In genomic region chr2:106747342-106747741, GRCm38 (mm10) we compare ENCODE assay signal across 12 mouse cellular contexts. TPM values are rescaled to one million over a fixed set of nuclear protein-coding genes. Genes with fewer than 3 reads are reported as not detected.
A peak's percentile ranks its signal among the peaks of the same experiment; 100 is the strongest.
DNase-seq lines count a peak whose midpoint lies in the region; ATAC-seq lines count a peak whose summit lies in the region.
"Had no signal": no experiment of that assay in that cellular context is flagged by ENCODE, and none has a peak within 500 bp of the region (broad histone marks: within the 10 kb centered on the region; RNA-seq: fewer than 3 reads in every experiment).

No protein-coding gene starts in this region.

- no peak overlapping the region for H3K27ac ChIP-seq in midbrain, embryonic 16.5 days (ENCODE audit: low read length)
- H3K27ac ChIP-seq in midbrain, embryonic 14.5 days (replicated peaks; ENCODE audit: low read depth, low read length): no peak overlapping the region
- H3K27ac ChIP-seq in neural tube, embryonic 15.5 days (replicated peaks): 0 out of 2 replicates have a peak overlapping the region, but pooled peaks have one; percentile 9
- H3K27ac ChIP-seq: lung, embryonic 15.5 days; midbrain, embryonic 10.5 days had no signal

- no peaks in the 10 kb centered on the region for H3K27me3 ChIP-seq in midbrain, embryonic 16.5 days (ENCODE audit: control insufficient read depth, insufficient read depth, low read depth, low read length)
- no peaks in the 10 kb centered on the region for H3K27me3 ChIP-seq in midbrain, embryonic 14.5 days (ENCODE audit: control insufficient read depth, insufficient read depth, low read length)
- no peaks in the 10 kb centered on the region for H3K27me3 ChIP-seq in neural tube, embryonic 15.5 days (replicated peaks)
- H3K27me3 ChIP-seq: lung, embryonic 15.5 days had no signal

- peak; percentile 14 for DNase-seq in kidney, adult 9 months
- DNase-seq in kidney, adult 11 months: no peak
- DNase-seq in midbrain, embryonic 14.5 days: no peak
- peak; percentile 22 to 35 for DNase-seq in frontal cortex, postnatal 14 days (ENCODE audit: low spot score in 2 of 2)
- DNase-seq in spleen, postnatal 10 days (ENCODE audit: low spot score in 2 of 2): no peak
- no peak for DNase-seq in cerebellum, postnatal 4 days (ENCODE audit: low spot score in 2 of 2)
- DNase-seq: adrenal gland, postnatal 25 days; spleen, adult 18-20 months had no signal

- H3K4me2 ChIP-seq in midbrain, embryonic 16.5 days (ENCODE audit: low read length): no peak overlapping the region
- H3K4me2 ChIP-seq in midbrain, embryonic 14.5 days (ENCODE audit: low read length): no peak overlapping the region
- no peak overlapping the region for H3K4me2 ChIP-seq in neural tube, embryonic 15.5 days
- H3K4me2 ChIP-seq: lung, embryonic 15.5 days had no signal

- peak; percentile 73 for ATAC-seq in midbrain, embryonic 16.5 days
- ATAC-seq in midbrain, embryonic 14.5 days (ENCODE audit: low FRiP score, low TSS enrichment): no peak
- peak; percentile 36; the same call in 1 of the 2 replicates for ATAC-seq in neural tube, embryonic 15.5 days (ENCODE audit: low FRiP score)

- H3K4me3 ChIP-seq in midbrain, embryonic 16.5 days (ENCODE audit: low read depth, low read length): no peak overlapping the region
- H3K4me3 ChIP-seq in midbrain, embryonic 14.5 days (replicated peaks; ENCODE audit: low read depth, low read length): no peak overlapping the region
- no peak overlapping the region for H3K4me3 ChIP-seq in neural tube, embryonic 15.5 days (replicated peaks)
- H3K4me3 ChIP-seq: lung, embryonic 15.5 days; midbrain, embryonic 10.5 days had no signal

- H3K9ac ChIP-seq in midbrain, embryonic 16.5 days (ENCODE audit: low read depth, low read length): no peak overlapping the region
- H3K9ac ChIP-seq in midbrain, embryonic 14.5 days (replicated peaks; ENCODE audit: low read length): no peak overlapping the region
- H3K9ac ChIP-seq in neural tube, embryonic 15.5 days (replicated peaks): no peak overlapping the region
- H3K9ac ChIP-seq: lung, embryonic 15.5 days had no signal

- H3K9me3 ChIP-seq in midbrain, embryonic 16.5 days (replicated peaks; ENCODE audit: control insufficient read depth, low read length, poor library complexity, severe bottlenecking): no peaks in the 10 kb centered on the region
- no peaks in the 10 kb centered on the region for H3K9me3 ChIP-seq in midbrain, embryonic 14.5 days (ENCODE audit: control insufficient read depth, low read length)
- no peaks in the 10 kb centered on the region for H3K9me3 ChIP-seq in neural tube, embryonic 15.5 days (replicated peaks)
- H3K9me3 ChIP-seq: lung, embryonic 15.5 days; midbrain, embryonic 10.5 days had no signal

- peaks cover 6% of the 10 kb centered on the region; the same call in 1 of the 2 replicates for H3K4me1 ChIP-seq in midbrain, embryonic 16.5 days (ENCODE audit: control insufficient read depth, insufficient read depth, low read length)
- no peaks in the 10 kb centered on the region for H3K4me1 ChIP-seq in midbrain, embryonic 14.5 days (ENCODE audit: control insufficient read depth, insufficient read depth, low read length)
- H3K4me1 ChIP-seq in neural tube, embryonic 15.5 days: peaks cover 31% of the 10 kb centered on the region

- no peaks in the 10 kb centered on the region for H3K36me3 ChIP-seq in midbrain, embryonic 16.5 days (ENCODE audit: control insufficient read depth, insufficient read depth, low read length)
- peaks cover 10% of the 10 kb centered on the region; the same call in 1 of the 2 replicates for H3K36me3 ChIP-seq in midbrain, embryonic 14.5 days (ENCODE audit: control insufficient read depth, insufficient read depth, low read length)
- 0 out of 2 replicates have a peak, but pooled peaks cover 2% of the 10 kb centered on the region for H3K36me3 ChIP-seq in neural tube, embryonic 15.5 days
- H3K36me3 ChIP-seq: lung, embryonic 15.5 days; midbrain, embryonic 10.5 days had no signal

- 88% methylated on average over 4 of the region's 4 CpGs for WGBS in midbrain, embryonic 16.5 days
- WGBS in midbrain, embryonic 14.5 days: 90% methylated on average over 4 of the region's 4 CpGs
- WGBS in neural tube, embryonic 15.5 days: 53% methylated on average over 4 of the region's 4 CpGs

RNA-seq across cellular contexts. Expression of gene Mpped2, which starts 54.3 kb away (rescaled TPM):
- 99.5 and 110 TPM in 2 replicates for polyA plus RNA-seq in midbrain, embryonic 16.5 days (2015; fragmentation: Nextera tagmentation; extraction: Ambion mirVana)
- polyA plus RNA-seq in midbrain, embryonic 14.5 days (2014; fragmentation: Nextera tagmentation; extraction: Ambion mirVana): 124 and 163 TPM in 2 replicates
- polyA plus RNA-seq in neural tube, embryonic 15.5 days (2015; fragmentation: Nextera tagmentation; extraction: Ambion mirVana): 164 and 222 TPM in 2 replicates

Comparison
In these comparisons a context has a peak if more than half of its experiments do, and no peak if none do; other contexts are left out.
1. DNase-seq: peak in kidney, adult 9 months (single experiment) and frontal cortex, postnatal 14 days (2 of 2); none in kidney, adult 11 months (single experiment), midbrain, embryonic 14.5 days (single experiment), spleen, postnatal 10 days (0 of 2) and cerebellum, postnatal 4 days (0 of 2).